Mouse (Mus musculus) intestine, embryonic 16.5 days (tissue): Measurements from ENCODE around the gene Paqr4. TPM values are rescaled to one million over a fixed set of nuclear protein-coding genes. Genes with fewer than 3 reads are reported as not detected.

Experiments used
- ATAC-seq: fragments of 200-750 bp; cut with Nextera tagmentation; 2 replicates; pipeline ENCODE4 v1.8.0; 2017; ENCODE audit warnings: moderate TSS enrichment, moderate library complexity
- H3K27ac ChIP-seq: fragments of 300-500 bp; sonication (generic); 2 replicates; pipeline ENCODE4 v1.5.1; 2014; ENCODE audit warnings: mild to moderate bottlenecking, low read length
- H3K27me3 ChIP-seq: fragments of 300-500 bp; sonication (generic); replicated peaks from 2 replicates; pipeline ENCODE4 v1.6.1; 2014; ENCODE audit warnings: low read length, control low read depth, mixed read lengths; ENCODE audit not compliant: control insufficient read depth, insufficient read depth
- H3K36me3 ChIP-seq: fragments of 300-500 bp; sonication (generic); 2 replicates; pipeline ENCODE4 v1.6.1; 2014; ENCODE audit warnings: low read length, control low read depth; ENCODE audit not compliant: control insufficient read depth, insufficient read depth
- H3K4me1 ChIP-seq: fragments of 300-500 bp; sonication (generic); 2 replicates; pipeline ENCODE4 v1.6.1; 2014; ENCODE audit warnings: low read length, control low read depth, mixed read lengths; ENCODE audit not compliant: control insufficient read depth, insufficient read depth
- H3K4me2 ChIP-seq: fragments of 300-500 bp; sonication (generic); 2 replicates; pipeline ENCODE4 v1.6.1; 2014; ENCODE audit warnings: low read depth, low read length, control low read depth
- H3K4me3 ChIP-seq: fragments of 300-500 bp; sonication (generic); 2 replicates; pipeline ENCODE4 v1.5.1; 2014; ENCODE audit warnings: mild to moderate bottlenecking, low read length
- H3K9ac ChIP-seq: fragments of 300-500 bp; sonication (generic); 2 replicates; pipeline ENCODE4 v1.6.1; 2014; ENCODE audit warnings: low read depth, low read length
- H3K9me3 ChIP-seq: fragments of 300-500 bp; sonication (generic); 2 replicates; pipeline ENCODE4 v1.6.1; 2016; ENCODE audit warnings: low read length, control low read depth; ENCODE audit not compliant: control insufficient read depth
- WGBS: fragments of 180-500 bp; shearing (Covaris S2); extraction: QIAGEN DNeasy Blood & Tissue Kit; methylation state at CpG from one replicate; pipeline ENCODE4 v1.1.7; 2014; 5-methylcytosine and 5-hydroxymethylcytosine counted together
- polyA plus RNA-seq: library from polyadenylated mRNA; unstranded; fragments of >200 nt; fragmentation: Nextera tagmentation; extraction: Ambion mirVana; gene quantifications from 2 replicates; pipeline ENCODE4 v1.2.1, GENCODE M21; 2015

Gene Paqr4
- polyA plus RNA-seq, 1 experiment from 2014 or later, result 23.5 TPM

DNA sequence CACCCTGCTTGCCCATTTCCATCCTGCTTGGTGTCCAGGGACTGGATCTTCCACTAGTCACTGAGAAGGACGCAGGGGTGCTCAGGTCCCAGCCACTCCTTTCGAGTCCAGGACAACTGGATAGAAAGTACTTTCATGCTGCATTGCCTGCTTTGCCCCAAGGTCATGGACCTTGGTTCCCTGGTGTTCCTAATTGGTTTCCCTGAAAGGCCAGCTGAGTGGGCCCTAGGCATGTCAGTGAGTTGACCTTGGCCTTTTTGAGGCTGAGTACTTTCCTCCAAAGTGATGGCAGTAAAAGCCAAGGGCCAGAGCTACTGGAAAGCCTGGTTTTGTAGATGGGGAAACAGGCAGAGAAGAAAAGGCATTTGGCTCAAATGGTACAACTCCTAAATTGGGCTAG, 18.8 kb downstream of the Paqr4 start:
- no peaks in the 10 kb centered on the region for H3K27me3 ChIP-seq
- H3K4me2 ChIP-seq, result no peak overlapping the region
- WGBS, result 74% methylated on average over 2 of the region's 2 CpGs
- no peaks in the 10 kb centered on the region for H3K9me3 ChIP-seq
- H3K9ac ChIP-seq, result no peak overlapping the region
- no peaks in the 10 kb centered on the region for H3K36me3 ChIP-seq
- ATAC-seq, result no peak
- no peak overlapping the region for H3K27ac ChIP-seq
- H3K4me3 ChIP-seq, result no peak overlapping the region
- H3K4me1 ChIP-seq, result peaks cover 17% of the 10 kb centered on the region

DNA sequence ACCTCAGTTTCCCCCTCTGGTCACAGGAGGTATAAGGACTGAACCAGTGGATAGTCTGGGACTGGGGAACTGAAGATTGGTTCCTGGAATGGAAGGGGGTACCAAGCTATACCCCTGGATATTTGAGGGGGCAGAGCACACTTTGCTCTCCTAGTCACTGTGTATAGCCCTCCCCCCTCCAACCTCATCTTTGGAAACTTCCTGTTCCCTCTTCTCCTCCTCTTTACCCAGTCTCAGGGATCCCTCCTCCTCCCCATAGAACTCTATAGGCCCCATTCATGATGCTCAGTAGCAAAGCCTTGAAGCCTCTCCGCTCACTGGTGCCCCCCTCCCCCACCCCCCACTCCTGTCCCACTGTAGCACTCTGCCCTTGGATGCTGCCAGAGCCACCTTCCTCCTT, 21.2 kb downstream of the Paqr4 start:
- no peak overlapping the region for H3K9ac ChIP-seq
- no peaks in the 10 kb centered on the region for H3K36me3 ChIP-seq
- H3K9me3 ChIP-seq, result no peaks in the 10 kb centered on the region
- H3K27ac ChIP-seq, result no peak overlapping the region
- ATAC-seq, result no peak
- WGBS, result 39% methylated on average over 1 of the region's 1 CpGs
- H3K4me1 ChIP-seq, result peaks cover 11% of the 10 kb centered on the region
- no peak overlapping the region for H3K4me3 ChIP-seq
- H3K4me2 ChIP-seq, result no peak overlapping the region
- H3K27me3 ChIP-seq, result no peaks in the 10 kb centered on the region

DNA sequence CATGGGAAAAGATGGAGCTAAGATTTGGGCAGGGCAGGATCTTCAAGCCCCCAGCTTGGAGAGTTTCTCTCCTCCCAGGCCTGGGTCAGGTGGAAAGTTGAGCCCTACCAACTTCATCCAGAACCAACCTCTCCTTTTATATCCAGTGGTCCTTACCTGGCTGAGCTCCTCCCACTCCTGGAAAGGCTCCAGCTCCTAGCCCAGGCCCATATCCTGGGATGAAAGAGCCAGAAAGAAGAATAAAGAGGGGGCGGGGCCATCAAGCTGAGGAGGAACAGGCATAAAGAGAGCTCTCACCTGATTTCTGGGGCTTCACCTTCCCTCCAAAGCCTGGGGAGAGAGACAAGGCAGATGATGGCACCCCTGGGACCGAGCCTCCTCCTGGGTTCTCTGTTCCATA, 23.7 kb downstream of the Paqr4 start:
- Histone ChIP-seq H3K27me3 (no peaks in the 10 kb centered on the region), H3K9ac (no peak overlapping the region), H3K9me3 (no peaks in the 10 kb centered on the region), H3K36me3 (no peaks in the 10 kb centered on the region), H3K27ac (no peak overlapping the region), H3K4me1 (peaks cover 11% of the 10 kb centered on the region), H3K4me2 (no peak overlapping the region), H3K4me3 (no peak overlapping the region)
- 60% methylated on average over 2 of the region's 2 CpGs for WGBS
- ATAC-seq, result no peak

GRCm38 (mm10) chr17:23706212-23706611, 34.5 kb downstream of the Paqr4 start:
- Histone ChIP-seq H3K9ac (no peak overlapping the region), H3K9me3 (no peaks in the 10 kb centered on the region), H3K27ac (no peak overlapping the region), H3K4me1 (no peaks in the 10 kb centered on the region), H3K4me2 (no peak overlapping the region), H3K4me3 (no peak overlapping the region), H3K27me3 (0 out of 2 replicates have a peak, but pooled peaks cover 3% of the 10 kb centered on the region), H3K36me3 (no peaks in the 10 kb centered on the region)
- WGBS, result 3% methylated on average over 3 of the region's 3 CpGs
- ATAC-seq, result peak; percentile 62

DNA sequence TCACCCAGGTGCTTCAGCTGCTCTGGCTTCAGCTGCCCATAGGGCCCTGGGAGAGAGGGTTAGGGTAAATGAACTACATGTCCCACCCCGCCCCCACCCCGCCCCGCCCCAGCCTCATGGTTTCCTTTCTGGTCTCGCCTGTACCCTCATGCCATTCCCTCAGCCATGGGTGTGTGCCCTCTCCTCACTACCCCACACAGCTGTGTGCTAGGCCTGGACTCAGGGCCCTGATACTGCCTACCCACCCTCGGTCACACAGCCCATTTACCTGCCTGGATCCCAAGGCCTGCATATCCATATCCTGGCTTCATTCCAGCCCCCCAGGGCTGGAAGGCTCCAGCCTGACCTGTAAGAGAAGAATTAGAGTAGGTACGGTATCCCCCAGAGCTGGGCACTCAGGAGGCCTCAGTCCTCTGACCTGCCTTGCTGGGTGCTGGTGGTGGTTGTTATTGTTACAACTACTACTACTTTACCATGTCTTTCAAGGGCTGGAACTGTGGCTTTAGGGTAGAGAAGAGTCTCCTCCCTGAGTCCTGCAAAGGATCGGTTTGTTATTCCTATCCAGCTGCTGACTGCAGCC, 35.1 kb downstream of the Paqr4 start:
- ATAC-seq, result no peak
- Histone ChIP-seq H3K4me3 (no peak overlapping the region), H3K9me3 (no peaks in the 10 kb centered on the region), H3K9ac (no peak overlapping the region), H3K27me3 (0 out of 2 replicates have a peak, but pooled peaks cover 7% of the 10 kb centered on the region), H3K4me1 (no peaks in the 10 kb centered on the region), H3K4me2 (no peak overlapping the region), H3K27ac (no peak overlapping the region), H3K36me3 (no peaks in the 10 kb centered on the region)
- 74% methylated on average over 7 of the region's 7 CpGs for WGBS

- H3K36me3 ChIP-seq, result no peaks in the 10 kb centered on the region
- no peak overlapping the region for H3K4me2 ChIP-seq
- no peak overlapping the region for H3K9ac ChIP-seq
- no peak for ATAC-seq
- peaks cover 7% of the 10 kb centered on the region; the same call in 1 of the 2 replicates for H3K27me3 ChIP-seq
- no peak overlapping the region for H3K4me3 ChIP-seq
- H3K9me3 ChIP-seq, result no peaks in the 10 kb centered on the region
- H3K27ac ChIP-seq, result no peak overlapping the region
- H3K4me1 ChIP-seq, result no peaks in the 10 kb centered on the region
- 50% methylated on average over 7 of the region's 7 CpGs for WGBS
Measured at GRCm38 (mm10) chr17:23704741-23705140, 35.9 kb downstream of the Paqr4 start.

GRCm38 (mm10) chr17:23703301-23703700, 37.4 kb downstream of the Paqr4 start:
- H3K9ac ChIP-seq, result no peak overlapping the region
- no peak overlapping the region for H3K27ac ChIP-seq
- no peak overlapping the region for H3K4me3 ChIP-seq
- H3K4me2 ChIP-seq, result no peak overlapping the region
- peaks cover 7% of the 10 kb centered on the region; the same call in 1 of the 2 replicates for H3K27me3 ChIP-seq
- H3K4me1 ChIP-seq, result peaks cover 6% of the 10 kb centered on the region; the same call in 1 of the 2 replicates
- no peak for ATAC-seq
- no peaks in the 10 kb centered on the region for H3K36me3 ChIP-seq
- no peaks in the 10 kb centered on the region for H3K9me3 ChIP-seq
- WGBS, result 87% methylated on average over 9 of the region's 9 CpGs

DNA sequence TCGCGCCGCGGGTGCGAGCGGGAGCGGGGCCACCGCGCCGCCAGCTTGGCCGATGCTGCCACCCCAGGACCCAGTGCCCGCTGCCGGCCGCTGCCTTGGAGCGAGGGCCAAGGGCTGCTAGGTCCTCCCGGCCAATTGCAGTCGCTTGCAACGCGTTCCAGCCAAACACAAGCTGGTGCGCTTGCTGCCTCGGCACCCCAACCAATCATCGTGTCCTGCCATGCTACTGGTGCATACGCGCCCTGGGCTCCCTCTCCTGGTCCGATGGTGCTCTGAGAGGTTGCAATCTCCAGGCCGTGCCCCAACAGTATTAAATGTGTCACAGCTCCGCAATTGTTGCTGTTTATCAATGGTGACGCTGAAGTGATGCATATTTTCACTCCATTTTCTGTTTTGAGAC, 40.6 kb downstream of the Paqr4 start:
- H3K4me2 ChIP-seq, result peak overlapping the region; percentile 100
- under 1% methylated on average over 28 of the region's 28 CpGs for WGBS
- H3K36me3 ChIP-seq, result no peaks in the 10 kb centered on the region
- H3K4me1 ChIP-seq, result peaks cover 9% of the 10 kb centered on the region; the same call in 1 of the 2 replicates
- H3K27ac ChIP-seq, result no peak overlapping the region
- ATAC-seq, result peak; percentile 98
- peak overlapping the region; percentile 77 for H3K4me3 ChIP-seq
- no peaks in the 10 kb centered on the region for H3K9me3 ChIP-seq
- H3K9ac ChIP-seq, result peak overlapping the region; percentile 70
- H3K27me3 ChIP-seq, result peaks cover 9% of the 10 kb centered on the region; the same call in 1 of the 2 replicates

- Histone ChIP-seq H3K36me3 (no peaks in the 10 kb centered on the region), H3K4me1 (peaks cover 9% of the 10 kb centered on the region; the same call in 1 of the 2 replicates), H3K4me3 (peak overlapping the region; percentile 77), H3K27ac (no peak overlapping the region), H3K27me3 (peaks cover 9% of the 10 kb centered on the region; the same call in 1 of the 2 replicates), H3K4me2 (peak overlapping the region; percentile 100), H3K9ac (peak overlapping the region; percentile 70), H3K9me3 (no peaks in the 10 kb centered on the region)
- ATAC-seq, result peak; percentile 59
- WGBS, result under 1% methylated on average over 84 of the region's 101 CpGs
Measured at GRCm38 (mm10) chr17:23699131-23700077, 41.3 kb downstream of the Paqr4 start.
